Mouse (Mus musculus) left cerebral cortex, postnatal 14 days (tissue): ENCODE measurements around the gene Klhl15. TPM values are rescaled to one million over a fixed set of nuclear protein-coding genes. Genes with fewer than 3 reads are reported as not detected.
A peak's percentile ranks its signal among the peaks of the same experiment; 100 is the strongest.
"Not testable (repeated sequence)": the region's sequence is repeated elsewhere in the genome, so short reads cannot be mapped to it uniquely, and the experiment has no call there.

Experiments
- DNase-seq, 2 experiments: peaks; one replicate each; pipeline ENCODE4 v3.0.0; 2021 to 2022; ENCODE audit warnings: low spot score in 2 of 2, mixed read lengths in 1 of 2
- intact Hi-C: fragments of 180-260 bp; cut with DNase I; formaldehyde crosslinking; loops from one replicate; pipeline ENCODE4 v1.15.1; 2025
- long read RNA-seq, 2 experiments: library from polyadenylated mRNA; stranded (forward); transcript quantifications; one replicate each; pipeline ENCODE4 v2.0.0; 2021
- total RNA-seq, 2 experiments: library from RNA; stranded (reverse); gene quantifications; 2 replicates each; pipeline ENCODE4 v1.2.3; 2021

Klhl15 gene
- total RNA-seq, result 10 to 100 TPM; 22.8 to 26.3 TPM
- long read RNA-seq, experiment 1, partial matches to known transcripts, result 1 of 3 reads
- long read RNA-seq, experiment 1, other reads (novel, unspliced or antisense), result 2 of 3 reads
- long read RNA-seq, experiment 2, partial matches to known transcripts, result 0 of 1 reads
- long read RNA-seq, experiment 2, other reads (novel, unspliced or antisense), result 0 of 1 reads

DNA sequence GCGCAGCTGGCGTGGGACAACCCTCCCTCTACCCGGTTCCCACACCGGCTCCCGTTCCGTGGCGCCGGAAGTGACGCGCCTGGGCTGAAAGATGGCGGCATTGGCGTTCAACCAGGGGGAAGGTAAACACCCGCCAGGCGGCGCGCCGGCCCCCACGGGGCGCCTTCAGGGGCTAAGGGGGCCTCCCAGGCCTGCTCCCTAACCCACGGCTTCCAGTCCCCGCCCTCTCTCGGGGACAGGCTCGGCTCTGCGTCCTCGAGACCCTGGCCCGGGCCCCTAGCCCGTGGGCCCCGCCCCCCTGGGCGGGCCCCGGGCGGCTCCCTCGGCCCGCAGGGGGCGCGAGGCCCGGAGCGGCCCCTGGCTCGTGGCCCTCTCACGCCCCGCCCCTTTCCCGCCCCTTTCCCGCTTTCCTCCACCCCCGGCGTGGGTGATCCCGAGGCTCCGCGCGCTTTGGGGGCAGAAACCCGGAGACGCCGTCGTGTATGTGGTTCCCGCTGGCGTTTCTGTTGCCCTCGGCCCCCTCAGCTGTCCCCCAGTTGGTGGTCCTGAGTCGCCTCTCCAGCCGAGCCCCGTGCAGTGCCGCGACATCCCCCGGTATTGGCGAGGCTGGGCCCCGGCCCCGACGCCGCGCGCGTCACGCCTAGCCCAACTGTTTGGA is at the start of gene Klhl15:
TSS of gene Klhl15 (plus strand) at position 68 of the 658 bp plus-strand sequence.
- intact Hi-C loops, result loop anchor here (2.0 to 10.0 kb wide), 2 partner anchors 22 to 130 kb away; partner anchors contain the start of genes Apoo, Eif2s3x and Fam90a1b
- DNase-seq, result peak; percentile 71 to 77

GRCm38 (mm10) chrX:94185156-94185555 is 49.2 kb upstream of the Klhl15 start:
- peak in 1 of 2 experiments; percentile 17 for DNase-seq
- intact Hi-C loops, result no loop called here

- peak; percentile 9 to 41 for DNase-seq
- intact Hi-C loops, result not testable (repeated sequence)
Measured at GRCm38 (mm10) chrX:94193901-94194300, 40.5 kb upstream of the Klhl15 start.

- DNase-seq, result peak in 1 of 2 experiments; percentile 72
- intact Hi-C loops, result no loop called here
Measured at GRCm38 (mm10) chrX:94197789-94198188, 36.6 kb upstream of the Klhl15 start.

- intact Hi-C loops, result loop anchor here (2.0 kb wide), 1 partner anchor 23 kb away; the partner anchor contains the start of gene Klhl15
Measured at GRCm38 (mm10) chrX:94212264-94212596, 22.2 kb upstream of the Klhl15 start.

GRCm38 (mm10) chrX:94212597-94213321 is 21.6 kb upstream of the Klhl15 start, which contains the start of gene Eif2s3x:
TSS of gene Eif2s3x (minus strand) at chrX:94212862.
- peak; percentile 79 to 93 for DNase-seq
- intact Hi-C loops, result loop anchor here (2.0 kb wide), 1 partner anchor 22 kb away; the partner anchor contains the start of gene Klhl15

More at GRCm38 (mm10) chrX:94212264-94212596, 22.2 kb upstream of the Klhl15 start:
- no peak for DNase-seq

DNA sequence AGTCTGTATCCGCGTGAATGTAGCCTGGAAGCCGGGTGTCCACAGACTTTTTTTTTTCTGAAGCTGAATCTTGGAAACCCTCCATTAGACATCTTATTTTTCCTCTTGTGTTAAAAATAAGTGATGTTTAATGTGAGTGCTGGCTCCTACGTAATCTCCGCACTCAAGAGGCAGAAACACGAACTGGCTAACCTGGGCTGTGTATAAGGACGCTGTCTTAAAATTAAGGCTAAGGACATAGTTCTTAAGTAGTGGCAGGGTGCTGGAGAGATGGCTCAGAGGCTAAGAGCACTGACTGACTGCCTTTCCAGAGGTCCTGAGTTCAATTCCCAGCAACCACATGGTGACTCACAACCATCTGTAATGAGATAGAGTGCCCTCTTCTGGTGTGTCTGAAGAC is 21.0 kb upstream of the Klhl15 start:
- no peak for DNase-seq
- intact Hi-C loops, result loop anchor here (2.0 kb wide), 1 partner anchor 21 kb away; the partner anchor contains the start of gene Klhl15

DNA sequence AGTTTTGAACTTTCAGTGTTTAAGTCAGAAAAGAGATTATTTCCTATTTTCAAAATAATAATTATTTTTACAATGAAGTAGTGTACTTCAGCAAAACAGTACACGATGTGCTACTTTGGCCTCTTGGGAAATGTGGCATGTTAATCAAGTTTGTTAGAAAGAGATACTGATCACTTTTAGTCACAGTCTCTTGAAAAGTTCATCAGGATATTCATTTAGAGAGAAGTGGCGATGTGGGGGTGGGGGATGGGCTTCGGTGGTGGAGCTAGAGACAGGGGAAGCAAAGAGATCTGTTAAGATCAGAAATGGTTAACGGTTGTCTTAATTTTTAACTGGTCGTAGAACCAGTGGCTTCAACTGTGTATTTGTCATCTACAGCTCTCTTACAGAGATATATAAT is 967 bp upstream of the Klhl15 start:
- intact Hi-C loops, result loop anchor here (10.0 kb wide), 1 partner anchor 131 kb away; the partner anchor contains the start of genes Apoo and Fam90a1b
- no peak for DNase-seq

DNA sequence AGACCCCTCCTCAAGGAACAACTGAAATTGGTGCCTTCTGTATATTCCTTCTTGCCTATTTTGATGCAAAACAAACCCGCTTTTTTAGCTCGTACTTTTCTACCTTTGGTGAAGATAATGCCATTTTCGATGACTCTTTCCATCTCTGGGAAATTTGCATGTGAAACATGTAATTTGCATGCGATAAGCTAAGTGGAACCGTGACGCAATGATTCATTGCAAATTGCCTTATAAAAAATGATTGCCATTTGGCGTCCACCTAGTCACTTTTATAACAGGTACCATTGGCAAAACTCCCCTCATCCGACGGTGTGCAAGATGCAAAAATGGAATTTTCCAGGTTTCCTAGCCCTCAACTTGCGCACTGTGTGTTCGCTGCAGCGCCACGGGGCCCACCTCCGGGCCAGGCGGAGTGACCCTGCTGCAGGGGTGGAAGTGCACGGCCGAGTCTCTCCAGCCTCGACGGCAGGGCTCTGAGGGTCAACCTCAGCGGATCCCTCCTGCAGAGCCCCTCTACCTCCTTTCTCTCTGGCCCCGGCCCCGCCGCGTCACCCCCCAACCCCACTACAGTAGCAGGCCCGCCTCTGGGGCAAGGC is 365 bp upstream of the Klhl15 start:
- DNase-seq, result no peak
- intact Hi-C loops, result loop anchor here (2.0 to 10.0 kb wide), 2 partner anchors 21 to 131 kb away; partner anchors contain the start of genes Apoo, Eif2s3x and Fam90a1b

- intact Hi-C loops, result loop anchor here (2.0 to 10.0 kb wide), 2 partner anchors 22 to 130 kb away; partner anchors contain the start of genes Apoo, Eif2s3x and Fam90a1b
- peak in 1 of 2 experiments; percentile 4 for DNase-seq
Measured at GRCm38 (mm10) chrX:94235190-94235555, 774 bp downstream of the Klhl15 start.

- peak in 1 of 2 experiments; percentile 7 for DNase-seq
- intact Hi-C loops, result loop anchor here (2.0 to 10.0 kb wide), 2 partner anchors 23 to 129 kb away; partner anchors contain the start of genes Apoo, Eif2s3x and Fam90a1b
Measured at GRCm38 (mm10) chrX:94235601-94236000, 1.2 kb downstream of the Klhl15 start.

DNA sequence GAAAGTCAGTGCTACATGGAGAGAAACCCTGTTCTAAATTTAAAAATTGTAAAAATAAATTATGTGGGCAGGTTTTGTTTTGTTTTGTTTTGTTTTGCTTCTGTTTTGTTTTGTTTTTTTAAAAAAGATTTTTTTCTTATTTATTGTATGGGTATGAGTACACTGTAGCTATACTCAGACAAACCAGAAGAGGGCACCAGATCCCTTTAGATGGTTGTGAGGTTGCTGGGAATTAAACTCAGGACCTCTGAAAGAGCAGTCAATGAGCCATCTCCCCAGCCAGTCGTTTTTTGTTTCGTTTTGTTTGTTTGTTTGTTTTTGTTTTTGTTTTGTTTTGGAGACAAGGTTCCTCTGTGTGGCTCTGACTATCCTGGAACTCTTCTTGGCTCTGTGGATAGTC is 54.5 kb downstream of the Klhl15 start:
- intact Hi-C loops, result no loop called here
- peak in 1 of 2 experiments; percentile 13 for DNase-seq

- no peak for DNase-seq
- intact Hi-C loops, result loop anchor here (5.0 kb wide), 1 partner anchor 314 kb away; no protein-coding TSS in a partner anchor
Measured at GRCm38 (mm10) chrX:94302928-94303327, 68.5 kb downstream of the Klhl15 start.

DNA sequence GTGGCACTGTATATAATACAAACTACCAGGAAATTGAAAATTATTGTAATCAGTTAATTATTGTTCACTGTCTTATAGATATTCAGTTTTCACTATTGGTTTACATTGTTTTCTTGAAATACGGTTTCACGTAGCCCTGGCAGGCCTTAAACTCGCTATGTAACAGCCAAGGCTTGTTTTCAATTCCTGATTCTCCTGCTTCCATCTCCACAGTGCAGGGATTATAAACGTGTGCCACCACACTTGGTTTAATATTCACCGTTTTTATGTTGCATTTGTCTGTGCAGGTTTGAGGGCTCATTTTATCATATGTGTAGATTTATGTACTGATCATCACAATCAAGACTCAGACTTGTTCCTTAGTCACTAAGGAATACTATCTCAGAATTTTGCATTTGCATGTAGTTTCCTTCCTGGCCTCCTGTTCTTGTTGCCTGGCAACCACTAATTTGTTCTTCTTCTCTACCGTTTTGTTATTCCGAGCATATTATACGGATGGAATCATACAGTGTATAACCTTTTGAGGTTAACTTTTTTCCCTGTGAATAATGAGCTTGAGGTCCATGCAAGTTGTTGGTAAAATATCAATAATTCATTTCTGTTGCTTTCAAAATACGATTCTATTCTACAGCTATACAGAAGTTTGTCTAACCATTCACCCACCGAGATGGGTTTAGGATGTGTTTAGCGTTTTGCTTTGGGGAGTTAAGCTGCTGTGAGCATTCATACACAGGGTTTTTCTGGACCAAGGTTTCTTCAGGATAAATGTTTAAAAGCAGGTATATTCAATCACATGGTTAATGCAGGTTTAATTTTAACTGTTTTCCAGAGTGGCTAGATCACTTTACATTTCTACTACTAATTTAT is 86.9 kb downstream of the Klhl15 start:
- DNase-seq, result peak in 1 of 2 experiments; percentile 32
- intact Hi-C loops, result no loop called here
